Mouse (Mus musculus) brain, embryonic 14.5 days (tissue): ENCODE results near the gene Gm12248. TPM values are rescaled to one million over a fixed set of nuclear protein-coding genes. Genes with fewer than 3 reads are reported as not detected.
"Not testable (repeated sequence)": the region's sequence is repeated elsewhere in the genome, so short reads cannot be mapped to it uniquely, and the experiment has no call there.

Experiments
- DNase-seq: peaks from one replicate; pipeline ENCODE4 v3.0.0-alpha.2; 2011; ENCODE audit warnings: low read depth
- CTCF ChIP-seq: fragments of 200-500 bp; IDR thresholded peaks from 2 replicates; pipeline ENCODE4 v1.5.1; 2012; ENCODE audit warnings: inconsistent platforms, mild to moderate bottlenecking, moderate library complexity, borderline replicate concordance; ENCODE audit not compliant: insufficient read depth, insufficient read length; ENCODE audit errors: extremely low read depth
- POLR2A ChIP-seq: fragments of 200-500 bp; IDR thresholded peaks from 2 replicates; pipeline ENCODE4 v1.6.1; 2012; ENCODE audit warnings: mild to moderate bottlenecking, inconsistent platforms, borderline replicate concordance; ENCODE audit not compliant: poor library complexity, insufficient read depth, insufficient read length, severe bottlenecking; ENCODE audit errors: extremely low read depth
- polyA plus RNA-seq: library from polyadenylated mRNA; depleted of rRNA; stranded (reverse); fragments of >200 nt; gene quantifications from 2 replicates; pipeline ENCODE4 v1.2.3, GENCODE M21; 2012

Gm12248 gene
- polyA plus RNA-seq, 1 experiment, result not detected

- TF ChIP-seq POLR2A, result no peak
- no peak for TF ChIP-seq CTCF
These were observed 8.3 kb upstream of the Gm12248 start for GRCm38 (mm10) chr11:58101194-58101720.

GRCm38 (mm10) chr11:58100006-58100405, 7.1 kb upstream of the Gm12248 start:
- TF ChIP-seq CTCF, result no peak
- TF ChIP-seq POLR2A, result no peak
- no peak for DNase-seq

More at GRCm38 (mm10) chr11:58101194-58101720, 8.3 kb upstream of the Gm12248 start:
- DNase-seq, result no peak

GRCm38 (mm10) chr11:58098366-58098720, 5.4 kb upstream of the Gm12248 start:
- DNase-seq, result not testable (repeated sequence)

GRCm38 (mm10) chr11:58097621-58098365, 4.9 kb upstream of the Gm12248 start:
- TF ChIP-seq POLR2A (no peak), CTCF (no peak)
- DNase-seq, result no peak

GRCm38 (mm10) chr11:58096821-58097620, 4.1 kb upstream of the Gm12248 start:
- no peak for TF ChIP-seq CTCF
- TF ChIP-seq POLR2A, result no peak
- no peak for DNase-seq

- TF ChIP-seq CTCF (no peak), POLR2A (no peak)
- DNase-seq, result no peak
These were observed 3.2 kb upstream of the Gm12248 start for GRCm38 (mm10) chr11:58096160-58096559.

GRCm38 (mm10) chr11:58095561-58095960, 2.6 kb upstream of the Gm12248 start:
- TF ChIP-seq POLR2A (no peak), CTCF (no peak)
- no peak for DNase-seq

GRCm38 (mm10) chr11:58094766-58095165, 1.8 kb upstream of the Gm12248 start:
- TF ChIP-seq POLR2A, result no peak
- TF ChIP-seq CTCF, result no peak
- no peak for DNase-seq

- no peak for DNase-seq
- TF ChIP-seq CTCF (no peak), POLR2A (no peak)
These were observed 393 bp downstream of the Gm12248 start for GRCm38 (mm10) chr11:58092541-58092940.

- no peak for TF ChIP-seq CTCF
- no peak for TF ChIP-seq POLR2A
- no peak for DNase-seq
These were observed 11.2 kb downstream of the Gm12248 start for GRCm38 (mm10) chr11:58081716-58082115.

- TF ChIP-seq CTCF (no peak), POLR2A (no peak)
- DNase-seq, result no peak
These were observed 15.7 kb downstream of the Gm12248 start for GRCm38 (mm10) chr11:58077270-58077669.

GRCm38 (mm10) chr11:58072978-58073377, 20.0 kb downstream of the Gm12248 start:
- no peak for TF ChIP-seq CTCF
- no peak for TF ChIP-seq POLR2A
- DNase-seq, result no peak

GRCm38 (mm10) chr11:58065025-58065424, 27.9 kb downstream of the Gm12248 start:
- DNase-seq, result no peak
- no peak for TF ChIP-seq CTCF
- TF ChIP-seq POLR2A, result no peak
